Comparison of ENCODE assay signal across 8 mouse cellular contexts in genomic region chr7:100582235-100582634, GRCm38 (mm10). TPM values are rescaled to one million over a fixed set of nuclear protein-coding genes. Genes with fewer than 3 reads are reported as not detected.
DNase-seq lines count a peak whose midpoint lies in the region; ATAC-seq and TF ChIP-seq lines count a peak whose summit lies in the region.

No protein-coding gene starts in this region.

- H3K27ac ChIP-seq in layer of hippocampus, adult 2 months, result peak overlapping the region; percentile 98
- H3K27ac ChIP-seq in embryonic facial prominence, embryonic 14.5 days (replicated peaks; ENCODE audit: low read depth, low read length), result no peak overlapping the region
- H3K27ac ChIP-seq in intestine, postnatal 0 days (ENCODE audit: low read depth, low read length), result peak overlapping the region; percentile 89; the same call in 1 of the 2 replicates
- peak overlapping the region; percentile 94 for H3K27ac ChIP-seq in neural tube, embryonic 13.5 days (replicated peaks)

- peak overlapping the region; percentile 82 for H3K9ac ChIP-seq in embryonic facial prominence, embryonic 14.5 days (ENCODE audit: low read depth, low read length)
- peak overlapping the region; percentile 83; the same call in 1 of the 2 replicates for H3K9ac ChIP-seq in intestine, postnatal 0 days (ENCODE audit: low read depth, low read length)
- H3K9ac ChIP-seq in neural tube, embryonic 13.5 days, result peak overlapping the region; percentile 82

- H3K9me3 ChIP-seq in embryonic facial prominence, embryonic 14.5 days (ENCODE audit: control insufficient read depth, low read length), result no peaks in the 10 kb centered on the region
- H3K9me3 ChIP-seq in intestine, postnatal 0 days (ENCODE audit: control insufficient read depth), result no peaks in the 10 kb centered on the region
- no peaks in the 10 kb centered on the region for H3K9me3 ChIP-seq in neural tube, embryonic 13.5 days

- no peak for ATAC-seq in embryonic facial prominence, embryonic 14.5 days (ENCODE audit: low read depth)
- ATAC-seq in intestine, postnatal 0 days, result no peak
- ATAC-seq in neural tube, embryonic 13.5 days (ENCODE audit: low read depth), result peak; percentile 57; the same call in 1 of the 2 replicates

- H3K4me1 ChIP-seq in embryonic facial prominence, embryonic 14.5 days (ENCODE audit: control insufficient read depth, insufficient read depth, low read length), result 0 out of 2 replicates have a peak, but pooled peaks cover 5% of the 10 kb centered on the region
- H3K4me1 ChIP-seq in intestine, postnatal 0 days (replicated peaks; ENCODE audit: control insufficient read depth, insufficient read depth, low read length), result peaks cover 2% of the 10 kb centered on the region; the same call in 1 of the 2 replicates
- H3K4me1 ChIP-seq in neural tube, embryonic 13.5 days (replicated peaks), result peaks cover 7% of the 10 kb centered on the region

- peak overlapping the region; percentile 69 for H3K4me3 ChIP-seq in layer of hippocampus, adult 2 months
- peak overlapping the region; percentile 54 for H3K4me3 ChIP-seq in embryonic facial prominence, embryonic 14.5 days (ENCODE audit: low read depth, low read length)
- H3K4me3 ChIP-seq in intestine, postnatal 0 days (ENCODE audit: low read depth, low read length), result peak overlapping the region; percentile 54
- H3K4me3 ChIP-seq in neural tube, embryonic 13.5 days, result peak overlapping the region; percentile 53

- no peak for TF ChIP-seq CTCF in layer of hippocampus, adult 2 months (conservative IDR thresholded peaks at IDR 0.05)
- TF ChIP-seq CTCF in intestine, postnatal 0 days (IDR thresholded peaks at IDR 0.05; ENCODE audit: low read depth), result no peak

- H3K27me3 ChIP-seq in embryonic facial prominence, embryonic 14.5 days (replicated peaks; ENCODE audit: control insufficient read depth, insufficient read depth, low read length), result no peaks in the 10 kb centered on the region
- H3K27me3 ChIP-seq in intestine, postnatal 0 days (replicated peaks; ENCODE audit: control insufficient read depth, insufficient read depth, low read length), result no peaks in the 10 kb centered on the region
- H3K27me3 ChIP-seq in neural tube, embryonic 13.5 days, result no peaks in the 10 kb centered on the region

- intact Hi-C loops in gastrocnemius, postnatal 36 days (cut with DNase I), result loop anchor here (5.0 kb wide), 1 partner anchor 45 kb away; the partner anchor contains the start of gene Coa4

- H3K4me2 ChIP-seq in embryonic facial prominence, embryonic 14.5 days (ENCODE audit: low read depth, low read length), result peak overlapping the region; percentile 67
- peak overlapping the region; percentile 71 for H3K4me2 ChIP-seq in intestine, postnatal 0 days (replicated peaks; ENCODE audit: low read depth)
- H3K4me2 ChIP-seq in neural tube, embryonic 13.5 days, result peak overlapping the region; percentile 65

- 40% methylated on average over 7 of the region's 7 CpGs for WGBS in embryonic facial prominence, embryonic 14.5 days
- WGBS in intestine, postnatal 0 days, result 38% methylated on average over 7 of the region's 7 CpGs
- WGBS in neural tube, embryonic 13.5 days, result 40% methylated on average over 7 of the region's 7 CpGs

- DNase-seq in layer of hippocampus, adult 2 months (ENCODE audit: low spot score in 2 of 2), result no peak
- no peak for DNase-seq in layer of hippocampus, postnatal 25 days (ENCODE audit: extremely low spot score in 1 of 2, low spot score in 1 of 2)
- no peak for DNase-seq in embryonic facial prominence, embryonic 14.5 days (ENCODE audit: low spot score)
- DNase-seq in urinary bladder, postnatal 10 days (ENCODE audit: low spot score), result no peak
- DNase-seq in gastrocnemius, postnatal 36 days, result no peak
- no peak for DNase-seq in ovary, postnatal 10 days (ENCODE audit: low spot score)

- H3K36me3 ChIP-seq in embryonic facial prominence, embryonic 14.5 days (ENCODE audit: control insufficient read depth, insufficient read depth, low read length), result no peaks in the 10 kb centered on the region
- no peaks in the 10 kb centered on the region for H3K36me3 ChIP-seq in intestine, postnatal 0 days (ENCODE audit: control insufficient read depth, insufficient read depth)
- no peaks in the 10 kb centered on the region for H3K36me3 ChIP-seq in neural tube, embryonic 13.5 days

RNA-seq across cellular contexts. Expression of gene Rab6a, which starts 25.0 kb away (rescaled TPM):
- 100 to 1,000 TPM; 349 to 374 TPM for total RNA-seq in layer of hippocampus, adult 2 months (2021)
- 100 to 1,000 TPM; 373 to 387 TPM for total RNA-seq in layer of hippocampus, postnatal 25 days (2021)
- polyA plus RNA-seq in embryonic facial prominence, embryonic 14.5 days (2014; fragmentation: Nextera tagmentation; extraction: Ambion mirVana), result 130 and 136 TPM in 2 replicates
- 122 and 123 TPM in 2 replicates for polyA plus RNA-seq in intestine, postnatal 0 days (2015; fragmentation: Nextera tagmentation; extraction: Ambion mirVana)
- 245 and 256 TPM in 2 replicates for polyA plus RNA-seq in neural tube, embryonic 13.5 days (2015; fragmentation: Nextera tagmentation; extraction: Ambion mirVana)
- 10 to 100 TPM; 53.8 to 59.7 TPM for total RNA-seq in gastrocnemius, postnatal 36 days (2021)

RNA-seq across cellular contexts. Expression of gene Mrpl48, which starts 25.9 kb away (rescaled TPM):
- total RNA-seq in layer of hippocampus, adult 2 months (2021), result 10 to 100 TPM; 64.8 to 67.1 TPM
- total RNA-seq in layer of hippocampus, postnatal 25 days (2021), result 10 to 100 TPM; 63.9 to 67.7 TPM
- polyA plus RNA-seq in embryonic facial prominence, embryonic 14.5 days (2014; fragmentation: Nextera tagmentation; extraction: Ambion mirVana), result 82.1 and 84.5 TPM in 2 replicates
- polyA plus RNA-seq in intestine, postnatal 0 days (2015; fragmentation: Nextera tagmentation; extraction: Ambion mirVana), result 89.4 and 94.8 TPM in 2 replicates
- polyA plus RNA-seq in neural tube, embryonic 13.5 days (2015; fragmentation: Nextera tagmentation; extraction: Ambion mirVana), result 79.0 and 85.6 TPM in 2 replicates
- total RNA-seq in gastrocnemius, postnatal 36 days (2021), result 10 to 100 TPM; 54.6 to 60.6 TPM

RNA-seq across cellular contexts. Expression of gene Coa4, which starts 45.4 kb away (rescaled TPM):
- total RNA-seq in layer of hippocampus, adult 2 months (2021), result 1 to 10 TPM; 7.8 to 9.4 TPM
- 10 to 100 TPM in 1 of 2 experiments, 1 to 10 TPM in 1; 9.2 to 10.0 TPM for total RNA-seq in layer of hippocampus, postnatal 25 days (2021)
- 17.6 and 22.1 TPM in 2 replicates for polyA plus RNA-seq in embryonic facial prominence, embryonic 14.5 days (2014; fragmentation: Nextera tagmentation; extraction: Ambion mirVana)
- 52.4 and 54.1 TPM in 2 replicates for polyA plus RNA-seq in intestine, postnatal 0 days (2015; fragmentation: Nextera tagmentation; extraction: Ambion mirVana)
- polyA plus RNA-seq in neural tube, embryonic 13.5 days (2015; fragmentation: Nextera tagmentation; extraction: Ambion mirVana), result 17.7 and 18.4 TPM in 2 replicates
- total RNA-seq in gastrocnemius, postnatal 36 days (2021), result 10 to 100 TPM in 1 of 2 experiments, 1 to 10 TPM in 1; 9.1 to 10.4 TPM

Comparison
In these comparisons a context has a peak if more than half of its experiments do, and no peak if none do; other contexts are left out.
1. RNA of gene Rab6a, which starts 25.0 kb away (total RNA-seq): 373 to 387 TPM in layer of hippocampus, postnatal 25 days and 349 to 374 TPM in layer of hippocampus, adult 2 months; 53.8 to 59.7 TPM in gastrocnemius, postnatal 36 days; every median in the first group is over 4 times any median in the second.
2. Peak in every context shown above with its lines, with median percentiles within 50 percentile points of each other: H3K4me3 ChIP-seq, H3K4me2 ChIP-seq and H3K9ac ChIP-seq.